In genomic region chr11:62647661-62648590, GRCm38 (mm10) we compare ENCODE assay signal across 8 mouse cellular contexts. TPM values are rescaled to one million over a fixed set of nuclear protein-coding genes. Genes with fewer than 3 reads are reported as not detected.
A peak's percentile ranks its signal among the peaks of the same experiment; 100 is the strongest.
DNase-seq lines count a peak whose midpoint lies in the region; ATAC-seq lines count a peak whose summit lies in the region.

Gene Lrrc75a (minus strand): TSS chr11:62648523.

- H3K4me2 ChIP-seq in intestine, embryonic 14.5 days (ENCODE audit: low read length): peak within 1 kb of the TSS; percentile 91
- H3K4me2 ChIP-seq in limb, embryonic 15.5 days: peak within 1 kb of the TSS; percentile 90
- H3K4me2 ChIP-seq in neural tube, embryonic 12.5 days (replicated peaks): peak within 1 kb of the TSS; percentile 96

- ATAC-seq in erythroid progenitor cell, adult 5-6 weeks (replicated peaks; ENCODE audit: low FRiP score, poor library complexity, severe bottlenecking): peak; percentile 12; the same call in 1 of the 2 replicates
- peak; percentile 67 for ATAC-seq in intestine, embryonic 14.5 days (replicated peaks; ENCODE audit: low FRiP score, low TSS enrichment, low read depth)
- peak; percentile 49; the same call in 1 of the 2 replicates for ATAC-seq in limb, embryonic 15.5 days (ENCODE audit: insufficient number of reproducible peaks, low FRiP score, low TSS enrichment, low read depth)
- peak; percentile 82 for ATAC-seq in neural tube, embryonic 12.5 days (ENCODE audit: low FRiP score, low read depth)

- 1% methylated on average over 56 of the region's 86 CpGs for WGBS in intestine, embryonic 14.5 days
- 1% methylated on average over 55 of the region's 86 CpGs for WGBS in limb, embryonic 15.5 days
- WGBS in neural tube, embryonic 12.5 days: under 1% methylated on average over 80 of the region's 86 CpGs

- peak within 1 kb of the TSS; percentile 67 for H3K4me3 ChIP-seq in intestine, embryonic 14.5 days (ENCODE audit: low read depth, low read length)
- peak within 1 kb of the TSS; percentile 77 for H3K4me3 ChIP-seq in limb, embryonic 15.5 days
- peak within 1 kb of the TSS; percentile 74 for H3K4me3 ChIP-seq in neural tube, embryonic 12.5 days

- peak within 1 kb of the TSS; percentile 81 for H3K9ac ChIP-seq in intestine, embryonic 14.5 days (ENCODE audit: low read length)
- H3K9ac ChIP-seq in limb, embryonic 15.5 days: peak within 1 kb of the TSS; percentile 72
- H3K9ac ChIP-seq in neural tube, embryonic 12.5 days: peak within 1 kb of the TSS; percentile 83

- no peaks in the 10 kb centered on the region for H3K27me3 ChIP-seq in intestine, embryonic 14.5 days (replicated peaks; ENCODE audit: control insufficient read depth, insufficient read depth, low read length)
- H3K27me3 ChIP-seq in limb, embryonic 15.5 days: no peaks in the 10 kb centered on the region
- no peaks in the 10 kb centered on the region for H3K27me3 ChIP-seq in neural tube, embryonic 12.5 days (replicated peaks)

- H3K27ac ChIP-seq in intestine, embryonic 14.5 days (ENCODE audit: low read depth): peak within 1 kb of the TSS; percentile 90
- H3K27ac ChIP-seq in limb, embryonic 15.5 days: peak within 1 kb of the TSS; percentile 83
- 0 out of 2 replicates have a peak within 1 kb of the TSS, but pooled peaks have one; percentile 17 for H3K27ac ChIP-seq in neural tube, embryonic 12.5 days

- H3K4me1 ChIP-seq in intestine, embryonic 14.5 days (replicated peaks; ENCODE audit: control insufficient read depth, insufficient read depth, low read length): peaks cover 29% of the 10 kb centered on the region
- peaks cover 60% of the 10 kb centered on the region for H3K4me1 ChIP-seq in limb, embryonic 15.5 days
- H3K4me1 ChIP-seq in neural tube, embryonic 12.5 days: peaks cover 42% of the 10 kb centered on the region

- H3K36me3 ChIP-seq in intestine, embryonic 14.5 days (ENCODE audit: control insufficient read depth, insufficient read depth, low read length): peaks cover 7% of the 10 kb centered on the region; the same call in 1 of the 2 replicates
- 0 out of 2 replicates have a peak, but pooled peaks cover 3% of the 10 kb centered on the region for H3K36me3 ChIP-seq in limb, embryonic 15.5 days
- no peaks in the 10 kb centered on the region for H3K36me3 ChIP-seq in neural tube, embryonic 12.5 days

- no peaks in the 10 kb centered on the region for H3K9me3 ChIP-seq in intestine, embryonic 14.5 days (ENCODE audit: control insufficient read depth, low read length)
- no peaks in the 10 kb centered on the region for H3K9me3 ChIP-seq in limb, embryonic 15.5 days
- no peaks in the 10 kb centered on the region for H3K9me3 ChIP-seq in neural tube, embryonic 12.5 days

- no peak for DNase-seq in left cerebral cortex, adult 18-20 months (ENCODE audit: low spot score in 2 of 2)
- no peak for DNase-seq in left cerebral cortex, adult 11 months (ENCODE audit: low spot score)
- peak; percentile 20 for DNase-seq in adrenal gland, postnatal 14 days
- DNase-seq in intestine, embryonic 14.5 days (ENCODE audit: low spot score): peak; percentile 69
- no peak for DNase-seq in ovary, adult 18-20 months (ENCODE audit: low spot score)

RNA-seq across cellular contexts. Expression of gene Lrrc75a, which starts in this region (rescaled TPM):
- 10 to 100 TPM; 24.2 to 28.0 TPM for total RNA-seq in left cerebral cortex, adult 18-20 months (2021)
- total RNA-seq in adrenal gland, postnatal 14 days (2021): 28.7 and 31.7 TPM in 2 replicates
- total RNA-seq in erythroid progenitor cell, adult 5-6 weeks (2015; ENCODE audit: low replicate concordance): 2.9 TPM in 1 of 2 replicates, not detected in the other
- total RNA-seq in erythroid progenitor cell, adult 5-6 weeks (2017; ENCODE audit: low replicate concordance): 0.53 TPM in 1 of 2 replicates, not detected in the other
- 12.9 and 13.7 TPM in 2 replicates for polyA plus RNA-seq in intestine, embryonic 14.5 days (2014; fragmentation: Nextera tagmentation; extraction: Ambion mirVana)
- polyA plus RNA-seq in limb, embryonic 15.5 days (2015; fragmentation: Nextera tagmentation; extraction: Ambion mirVana): 13.1 and 14.5 TPM in 2 replicates
- 14.2 and 15.9 TPM in 2 replicates for polyA plus RNA-seq in neural tube, embryonic 12.5 days (2016; fragmentation: Nextera tagmentation; extraction: Ambion mirVana)

Comparison
In these comparisons a context has a peak if more than half of its experiments do, and no peak if none do; other contexts are left out.
1. DNase-seq: peak in adrenal gland, postnatal 14 days (single experiment) and intestine, embryonic 14.5 days (single experiment); none in left cerebral cortex, adult 18-20 months (0 of 2), left cerebral cortex, adult 11 months (single experiment) and ovary, adult 18-20 months (single experiment).
2. ATAC-seq: peak in every context shown above with its lines; median percentile 82 in neural tube, embryonic 12.5 days; 67 in intestine, embryonic 14.5 days; 49 in limb, embryonic 15.5 days; 12 in erythroid progenitor cell, adult 5-6 weeks.
3. H3K27ac ChIP-seq: peak in every context shown above with its lines; median percentile 90 in intestine, embryonic 14.5 days; 83 in limb, embryonic 15.5 days; 17 in neural tube, embryonic 12.5 days.
4. Peak in every context shown above with its lines, with median percentiles within 50 percentile points of each other: H3K4me2 ChIP-seq, H3K4me3 ChIP-seq and H3K9ac ChIP-seq.